Mouse (Mus musculus) hindlimb bud, embryonic 11.5 days (tissue): ENCODE results near the gene Sost.

Experiments used
- DNase-seq: peaks from one replicate; pipeline ENCODE4 v3.0.0-alpha.2; 2012; ENCODE audit warnings: low read depth, low spot score; ENCODE audit errors: extremely low spot score

The Sost gene

GRCm38 (mm10) chr11:101984054-101985025 lies 17.5 kb upstream of the Sost start, which contains the start of gene Cfap97d1:
Gene Cfap97d1 (plus strand): TSS chr11:101984279.
- peak; percentile 97 for DNase-seq

DNA sequence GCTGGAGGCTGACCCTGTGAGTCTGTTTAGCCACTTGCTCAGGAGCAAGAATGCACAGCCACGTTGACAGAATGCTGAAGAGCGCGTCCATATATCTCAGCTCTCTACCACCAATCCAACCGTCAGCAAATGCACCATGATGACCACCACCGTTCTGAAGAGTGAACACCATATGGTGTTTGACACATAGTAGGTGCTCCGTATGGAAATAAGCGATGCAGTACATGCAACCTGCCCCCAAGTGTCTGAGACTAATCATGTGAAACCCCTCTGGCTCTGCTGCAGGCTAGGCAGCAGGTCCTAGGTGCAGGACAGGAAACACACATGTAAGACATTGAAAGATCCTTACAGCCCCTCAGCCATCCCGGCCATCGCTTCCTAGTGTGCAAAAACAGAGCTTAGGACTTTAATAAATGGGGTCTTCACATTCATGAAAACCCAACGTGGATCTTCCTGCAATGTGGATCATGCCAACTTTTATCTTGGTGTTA lies 16.7 kb upstream of the Sost start:
- DNase-seq: no peak

GRCm38 (mm10) chr11:101982981-101983411 lies 16.2 kb upstream of the Sost start:
- DNase-seq: no peak

GRCm38 (mm10) chr11:101981850-101982249 lies 15.0 kb upstream of the Sost start:
- no peak for DNase-seq

- DNase-seq: no peak
Measured at GRCm38 (mm10) chr11:101980603-101981157, 13.9 kb upstream of the Sost start.

- DNase-seq: no peak
Measured at GRCm38 (mm10) chr11:101979140-101979539, 12.3 kb upstream of the Sost start.

- no peak for DNase-seq
Measured at GRCm38 (mm10) chr11:101976949-101977348, 10.1 kb upstream of the Sost start.

DNA sequence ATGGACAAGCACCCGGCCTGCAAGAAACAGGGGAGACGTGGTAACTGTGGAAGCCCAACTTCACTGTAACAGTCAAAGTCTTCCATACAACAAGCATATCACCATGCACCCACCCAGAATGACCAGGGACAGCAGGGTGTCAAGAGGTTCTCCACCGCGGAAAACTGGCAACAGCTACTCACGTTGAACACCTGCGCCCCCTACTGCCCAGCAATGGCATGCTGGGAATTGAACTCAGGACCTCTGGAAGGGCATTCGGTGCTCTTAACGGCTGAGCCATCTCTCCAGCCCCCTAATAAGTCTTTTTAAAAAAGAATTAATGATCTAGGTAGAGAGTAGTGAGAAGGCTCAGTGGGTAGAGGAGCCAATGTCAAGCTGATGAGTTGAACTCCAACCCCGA lies 8.1 kb upstream of the Sost start:
- no peak for DNase-seq

GRCm38 (mm10) chr11:101974181-101974580 lies 7.4 kb upstream of the Sost start:
- DNase-seq: no peak

DNA sequence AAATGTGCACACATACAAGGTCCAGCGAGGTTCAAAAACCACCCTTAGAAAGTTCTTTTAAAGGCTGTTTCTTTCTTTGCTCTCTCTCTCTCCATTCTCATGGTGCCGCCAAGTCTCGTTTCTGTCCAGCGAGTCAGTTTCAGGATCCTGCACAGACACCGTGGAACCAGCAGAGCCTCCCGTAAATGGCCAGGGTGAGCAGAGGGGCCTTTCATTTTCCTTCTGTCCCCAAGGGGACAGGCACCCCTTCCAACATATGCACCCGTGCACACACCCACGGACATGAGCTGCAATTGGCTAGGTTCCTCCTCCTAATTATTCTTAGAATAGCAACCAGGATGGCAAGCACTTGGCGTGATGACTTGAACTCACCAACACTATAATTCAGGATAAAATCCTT lies 6.7 kb upstream of the Sost start:
- DNase-seq: no peak

DNA sequence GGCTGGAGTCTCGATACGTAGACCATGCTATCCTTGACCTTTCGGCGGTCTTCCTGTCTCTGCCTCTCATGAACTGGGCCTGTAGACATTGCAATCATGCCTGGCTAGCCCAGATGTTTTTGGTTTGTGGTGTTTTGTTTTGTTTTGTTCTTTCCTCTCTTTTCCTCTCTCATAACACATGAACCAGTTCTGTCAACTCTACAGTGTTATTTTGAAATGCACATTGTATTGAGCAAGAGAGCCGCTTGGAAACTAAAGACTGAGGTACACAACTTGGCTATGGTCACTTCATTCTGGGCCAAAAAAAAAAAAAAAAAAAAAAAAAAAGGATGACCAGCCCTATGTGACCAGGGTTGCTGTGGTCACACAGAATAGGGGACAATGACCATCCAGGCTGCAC lies 5.8 kb upstream of the Sost start:
- DNase-seq: no peak

DNA sequence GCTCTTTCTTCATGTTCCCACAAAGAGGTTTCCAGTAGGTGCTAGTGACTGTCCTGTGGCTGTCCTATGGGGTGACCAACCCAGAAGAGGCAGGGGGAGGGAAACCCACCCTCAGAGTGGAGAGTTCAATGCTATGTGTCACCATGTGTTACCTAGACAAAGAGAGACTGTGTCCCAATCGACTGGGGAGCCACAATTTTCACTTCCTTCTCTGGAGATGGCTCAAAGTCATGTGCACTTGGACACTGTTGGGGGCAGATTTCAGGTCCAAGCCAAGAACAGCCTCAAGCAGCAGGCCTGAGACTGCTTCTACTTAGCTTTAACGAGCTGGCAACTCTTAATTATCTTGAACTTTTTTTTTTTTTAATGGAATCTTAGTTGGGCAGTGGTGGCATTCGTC lies 5.3 kb upstream of the Sost start:
- no peak for DNase-seq

- DNase-seq: no peak
Measured at GRCm38 (mm10) chr11:101971410-101971809, 4.6 kb upstream of the Sost start.

DNA sequence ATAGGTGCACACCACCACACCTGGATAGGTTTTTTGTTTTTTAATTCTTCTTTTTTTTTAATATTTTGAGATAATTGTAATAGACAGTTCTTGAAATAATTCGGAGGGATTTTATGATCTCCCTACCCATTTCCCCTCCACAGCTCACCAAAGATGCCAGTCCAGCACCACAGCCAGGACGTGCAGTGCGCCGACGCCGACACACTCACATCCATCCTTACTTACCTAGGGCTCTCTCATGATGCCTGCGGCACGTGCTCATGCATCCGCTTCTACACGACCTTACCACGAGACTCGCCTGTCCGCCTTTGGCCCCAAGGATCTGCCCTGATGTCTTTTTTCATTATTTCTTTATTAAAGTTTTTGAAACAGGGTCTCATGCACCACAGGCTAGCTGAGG lies 3.0 kb upstream of the Sost start:
- DNase-seq: no peak

GRCm38 (mm10) chr11:101968791-101969190 lies 2.0 kb upstream of the Sost start:
- DNase-seq: peak; percentile 91

GRCm38 (mm10) chr11:101968311-101968710 lies 1.5 kb upstream of the Sost start:
- DNase-seq: no peak

DNA sequence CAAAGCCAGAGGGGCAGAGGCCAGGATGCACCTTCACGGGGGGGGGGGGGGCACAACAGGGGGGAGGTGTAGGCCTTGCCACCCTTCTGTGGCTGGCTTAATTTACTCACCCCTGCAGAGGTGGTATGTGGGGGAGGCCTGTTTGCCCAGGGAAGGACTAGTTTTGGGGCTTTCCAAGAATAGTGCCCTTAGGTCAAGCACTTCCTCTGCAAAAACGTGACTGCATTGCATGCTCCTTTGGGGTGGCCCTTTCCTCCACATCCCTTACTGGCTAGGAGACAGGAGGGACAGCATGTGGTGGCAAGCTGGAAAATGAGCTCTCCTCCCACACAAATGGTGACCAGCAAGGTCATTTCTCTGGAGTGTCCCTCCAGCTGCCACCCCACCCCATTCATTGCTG lies 1.3 kb downstream of the Sost start:
- no peak for DNase-seq

- DNase-seq: no peak
Measured at GRCm38 (mm10) chr11:101964647-101965046, 2.2 kb downstream of the Sost start.

- DNase-seq: no peak
Measured at GRCm38 (mm10) chr11:101963473-101964291, 3.1 kb downstream of the Sost start.

DNA sequence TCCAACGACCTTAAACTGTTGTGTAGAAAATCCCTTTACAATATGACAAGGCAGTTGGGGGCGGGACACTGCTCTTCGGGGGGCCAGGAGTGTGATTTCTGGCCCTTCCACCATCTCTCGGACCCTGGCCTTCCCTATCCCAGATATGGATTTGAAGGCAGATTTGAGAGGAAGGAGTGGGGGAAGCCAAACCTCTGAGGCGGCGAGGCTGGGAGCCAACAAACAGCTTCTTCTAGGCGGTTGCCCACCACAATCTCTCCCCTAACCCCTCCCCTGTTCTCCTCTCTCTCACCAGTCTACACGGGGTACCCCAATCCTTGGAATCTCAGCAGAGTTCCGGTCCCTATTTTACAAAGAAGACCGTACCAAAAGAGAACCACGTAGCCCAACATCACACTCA lies 3.8 kb downstream of the Sost start:
- DNase-seq: no peak

- DNase-seq: no peak
Measured at GRCm38 (mm10) chr11:101957476-101957875, 9.3 kb downstream of the Sost start.
